ENCODE assay signal across 11 mouse cellular contexts in genomic region chr5:30919831-30920614, GRCm38 (mm10). TPM values are rescaled to one million over a fixed set of nuclear protein-coding genes. Genes with fewer than 3 reads are reported as not detected.
DNase-seq lines count a peak whose midpoint lies in the region; ATAC-seq and TF ChIP-seq lines count a peak whose summit lies in the region.
"Had no signal": no experiment of that assay in that cellular context is flagged by ENCODE, and none has a peak within 500 bp of the region (broad histone marks: within the 10 kb centered on the region; RNA-seq: fewer than 3 reads in every experiment).

No protein-coding gene starts in this region.

- DNase-seq in lung, adult 2 months = no peak
- DNase-seq in urinary bladder, adult 18-20 months (ENCODE audit: low spot score in 2 of 2) = no peak
- DNase-seq: cerebellum, adult 11 months; layer of hippocampus, adult 9-11 months had no signal

- H3K27ac ChIP-seq in forebrain, embryonic 12.5 days = peak overlapping the region; percentile 31; the same call in 1 of the 2 replicates
- no peak overlapping the region; the same call in 1 of the 2 replicates for H3K27ac ChIP-seq in forebrain, embryonic 16.5 days (ENCODE audit: low read length)
- no peak overlapping the region for H3K27ac ChIP-seq in lung, embryonic 15.5 days
- H3K27ac ChIP-seq in embryonic facial prominence, embryonic 15.5 days (replicated peaks) = peak overlapping the region; percentile 36; the same call in 1 of the 2 replicates
- no peak overlapping the region for H3K27ac ChIP-seq in neural tube, embryonic 13.5 days (replicated peaks)
- H3K27ac ChIP-seq: macrophage had no signal

- no peaks in the 10 kb centered on the region for H3K36me3 ChIP-seq in forebrain, embryonic 12.5 days (replicated peaks)
- no peaks in the 10 kb centered on the region for H3K36me3 ChIP-seq in forebrain, embryonic 16.5 days (ENCODE audit: control insufficient read depth, insufficient read depth)
- H3K36me3 ChIP-seq in lung, embryonic 15.5 days = peaks cover 39% of the 10 kb centered on the region
- H3K36me3 ChIP-seq in embryonic facial prominence, embryonic 15.5 days = peaks cover 46% of the 10 kb centered on the region
- H3K36me3 ChIP-seq in neural tube, embryonic 13.5 days = no peaks in the 10 kb centered on the region

- no peak overlapping the region for H3K4me2 ChIP-seq in forebrain, embryonic 12.5 days
- no peak overlapping the region for H3K4me2 ChIP-seq in forebrain, embryonic 16.5 days (ENCODE audit: low read length)
- H3K4me2 ChIP-seq in lung, embryonic 15.5 days = peak overlapping the region; percentile 74
- H3K4me2 ChIP-seq in embryonic facial prominence, embryonic 15.5 days (replicated peaks) = 0 out of 2 replicates have a peak overlapping the region, but pooled peaks have one; percentile 78
- H3K4me2 ChIP-seq in neural tube, embryonic 13.5 days = peak overlapping the region; percentile 84; the same call in 1 of the 2 replicates

- no peak overlapping the region for H3K4me3 ChIP-seq in forebrain, embryonic 12.5 days (replicated peaks)
- no peak overlapping the region for H3K4me3 ChIP-seq in forebrain, embryonic 16.5 days (replicated peaks; ENCODE audit: low read length)
- H3K4me3 ChIP-seq in lung, embryonic 15.5 days = no peak overlapping the region; the same call in 1 of the 2 replicates
- H3K4me3 ChIP-seq in lung, adult 2 months (replicated peaks; ENCODE audit: extremely low read depth, low read depth, low read length) = no peak overlapping the region
- H3K4me3 ChIP-seq in embryonic facial prominence, embryonic 15.5 days (replicated peaks) = 0 out of 2 replicates have a peak overlapping the region, but pooled peaks have one; percentile 6
- no peak overlapping the region for H3K4me3 ChIP-seq in neural tube, embryonic 13.5 days

- H3K27me3 ChIP-seq in forebrain, embryonic 12.5 days = no peaks in the 10 kb centered on the region
- H3K27me3 ChIP-seq in forebrain, embryonic 16.5 days (replicated peaks; ENCODE audit: control insufficient read depth, insufficient read depth, low read length) = no peaks in the 10 kb centered on the region
- no peaks in the 10 kb centered on the region for H3K27me3 ChIP-seq in lung, embryonic 15.5 days
- H3K27me3 ChIP-seq in embryonic facial prominence, embryonic 15.5 days = no peaks in the 10 kb centered on the region
- 0 out of 2 replicates have a peak, but pooled peaks cover 2% of the 10 kb centered on the region for H3K27me3 ChIP-seq in neural tube, embryonic 13.5 days

- ATAC-seq in forebrain, embryonic 12.5 days (ENCODE audit: low FRiP score) = no peak
- no peak for ATAC-seq in forebrain, embryonic 16.5 days
- no peak for ATAC-seq in lung, embryonic 15.5 days (ENCODE audit: borderline replicate concordance, extremely low read depth, low FRiP score, low TSS enrichment)
- no peak for ATAC-seq in embryonic facial prominence, embryonic 15.5 days (ENCODE audit: insufficient number of reproducible peaks, low FRiP score, low TSS enrichment, low read depth)
- ATAC-seq in neural tube, embryonic 13.5 days (ENCODE audit: low read depth) = no peak
- no peak for ATAC-seq in erythroblast, adult 5-6 weeks (replicated peaks; ENCODE audit: low FRiP score, poor library complexity, severe bottlenecking)

- H3K4me1 ChIP-seq in forebrain, embryonic 12.5 days = peaks cover 36% of the 10 kb centered on the region
- H3K4me1 ChIP-seq in forebrain, embryonic 16.5 days (replicated peaks; ENCODE audit: control insufficient read depth, insufficient read depth, low read length) = peaks cover 26% of the 10 kb centered on the region
- H3K4me1 ChIP-seq in lung, embryonic 15.5 days = peaks cover 52% of the 10 kb centered on the region
- H3K4me1 ChIP-seq in lung, adult 2 months (ENCODE audit: control insufficient read depth, insufficient read depth, low read length) = peaks cover 19% of the 10 kb centered on the region
- H3K4me1 ChIP-seq in embryonic facial prominence, embryonic 15.5 days = peaks cover 73% of the 10 kb centered on the region
- peaks cover 40% of the 10 kb centered on the region for H3K4me1 ChIP-seq in neural tube, embryonic 13.5 days (replicated peaks)

- H3K9ac ChIP-seq in forebrain, embryonic 12.5 days = no peak overlapping the region
- H3K9ac ChIP-seq in forebrain, embryonic 16.5 days (replicated peaks; ENCODE audit: low read depth, low read length) = no peak overlapping the region
- no peak overlapping the region for H3K9ac ChIP-seq in lung, embryonic 15.5 days
- H3K9ac ChIP-seq in embryonic facial prominence, embryonic 15.5 days = no peak overlapping the region
- H3K9ac ChIP-seq in neural tube, embryonic 13.5 days = no peak overlapping the region

- TF ChIP-seq CTCF in lung, adult 2 months (IDR thresholded peaks at IDR 0.05; ENCODE audit: insufficient read depth, low read length) = no peak

- TF ChIP-seq POLR2A in lung, adult 2 months (IDR thresholded peaks at IDR 0.05; ENCODE audit: borderline replicate concordance, extremely low read depth, low read depth, low read length) = no peak

- WGBS in forebrain, embryonic 12.5 days = 59% methylated on average over 11 of the region's 11 CpGs
- WGBS in forebrain, embryonic 16.5 days = 56% methylated on average over 11 of the region's 11 CpGs
- WGBS in lung, embryonic 15.5 days = 55% methylated on average over 11 of the region's 11 CpGs
- 68% methylated on average over 11 of the region's 11 CpGs for WGBS in lung, adult 2 months
- WGBS in embryonic facial prominence, embryonic 15.5 days = 64% methylated on average over 11 of the region's 11 CpGs
- 60% methylated on average over 11 of the region's 11 CpGs for WGBS in neural tube, embryonic 13.5 days

- H3K9me3 ChIP-seq in forebrain, embryonic 12.5 days = no peaks in the 10 kb centered on the region
- H3K9me3 ChIP-seq in forebrain, embryonic 16.5 days (ENCODE audit: control insufficient read depth, low read length) = no peaks in the 10 kb centered on the region
- no peaks in the 10 kb centered on the region for H3K9me3 ChIP-seq in lung, embryonic 15.5 days
- H3K9me3 ChIP-seq in embryonic facial prominence, embryonic 15.5 days (replicated peaks) = no peaks in the 10 kb centered on the region
- no peaks in the 10 kb centered on the region for H3K9me3 ChIP-seq in neural tube, embryonic 13.5 days

RNA-seq across cellular contexts. Expression of gene Khk, which starts 1.2 kb away (rescaled TPM):
- polyA plus RNA-seq in forebrain, embryonic 12.5 days (2016; fragmentation: Nextera tagmentation; extraction: Ambion mirVana) = 4.7 and 7.7 TPM in 2 replicates
- polyA plus RNA-seq in forebrain, embryonic 16.5 days (2015; fragmentation: Nextera tagmentation; extraction: Ambion mirVana) = 6.3 and 7.7 TPM in 2 replicates
- 11.8 and 14.6 TPM in 2 replicates for polyA plus RNA-seq in lung, embryonic 15.5 days (2015; fragmentation: Nextera tagmentation; extraction: Ambion mirVana)
- polyA plus RNA-seq in lung, adult 2 months (2012; rRNA removed) = 39.0 and 46.6 TPM in 2 replicates
- polyA plus RNA-seq in embryonic facial prominence, embryonic 15.5 days (2015; fragmentation: Nextera tagmentation; extraction: Ambion mirVana) = 23.8 and 25.6 TPM in 2 replicates
- 11.4 and 11.9 TPM in 2 replicates for polyA plus RNA-seq in neural tube, embryonic 13.5 days (2015; fragmentation: Nextera tagmentation; extraction: Ambion mirVana)
- total RNA-seq in erythroblast, adult 5-6 weeks (2015; ENCODE audit: low replicate concordance) = 8.1 and 14.4 TPM in 2 replicates
- total RNA-seq in erythroblast, adult 5-6 weeks (2017; ENCODE audit: low replicate concordance) = 9.2 and 12.4 TPM in 2 replicates

RNA-seq across cellular contexts. Expression of gene Emilin1, which starts 6.8 kb away (rescaled TPM):
- 39.1 and 52.4 TPM in 2 replicates for polyA plus RNA-seq in forebrain, embryonic 12.5 days (2016; fragmentation: Nextera tagmentation; extraction: Ambion mirVana)
- 13.5 and 20.5 TPM in 2 replicates for polyA plus RNA-seq in forebrain, embryonic 16.5 days (2015; fragmentation: Nextera tagmentation; extraction: Ambion mirVana)
- polyA plus RNA-seq in lung, embryonic 15.5 days (2015; fragmentation: Nextera tagmentation; extraction: Ambion mirVana) = 228 and 233 TPM in 2 replicates
- polyA plus RNA-seq in lung, adult 2 months (2012; rRNA removed) = 89.9 and 107 TPM in 2 replicates
- polyA plus RNA-seq in embryonic facial prominence, embryonic 15.5 days (2015; fragmentation: Nextera tagmentation; extraction: Ambion mirVana) = 244 and 254 TPM in 2 replicates
- 30.7 and 43.9 TPM in 2 replicates for polyA plus RNA-seq in neural tube, embryonic 13.5 days (2015; fragmentation: Nextera tagmentation; extraction: Ambion mirVana)
- 16.9 and 28.8 TPM in 2 replicates for total RNA-seq in erythroblast, adult 5-6 weeks (2015; ENCODE audit: low replicate concordance)
- total RNA-seq in erythroblast, adult 5-6 weeks (2017; ENCODE audit: low replicate concordance) = 6.5 and 8.1 TPM in 2 replicates

RNA-seq across cellular contexts. Expression of gene Ost4, which starts 12.4 kb away (rescaled TPM):
- 302 and 315 TPM in 2 replicates for polyA plus RNA-seq in forebrain, embryonic 12.5 days (2016; fragmentation: Nextera tagmentation; extraction: Ambion mirVana)
- polyA plus RNA-seq in forebrain, embryonic 16.5 days (2015; fragmentation: Nextera tagmentation; extraction: Ambion mirVana) = 216 and 217 TPM in 2 replicates
- 421 and 449 TPM in 2 replicates for polyA plus RNA-seq in lung, embryonic 15.5 days (2015; fragmentation: Nextera tagmentation; extraction: Ambion mirVana)
- polyA plus RNA-seq in lung, adult 2 months (2012; rRNA removed) = 218 and 230 TPM in 2 replicates
- polyA plus RNA-seq in embryonic facial prominence, embryonic 15.5 days (2015; fragmentation: Nextera tagmentation; extraction: Ambion mirVana) = 482 and 502 TPM in 2 replicates
- polyA plus RNA-seq in neural tube, embryonic 13.5 days (2015; fragmentation: Nextera tagmentation; extraction: Ambion mirVana) = 258 and 278 TPM in 2 replicates
- 167 and 176 TPM in 2 replicates for total RNA-seq in erythroblast, adult 5-6 weeks (2015; ENCODE audit: low replicate concordance)
- total RNA-seq in erythroblast, adult 5-6 weeks (2017; ENCODE audit: low replicate concordance) = 63.0 and 140 TPM in 2 replicates

RNA-seq across cellular contexts. Expression of gene Cgref1, which starts 25.4 kb away (rescaled TPM):
- polyA plus RNA-seq in forebrain, embryonic 12.5 days (2016; fragmentation: Nextera tagmentation; extraction: Ambion mirVana) = 6.4 and 7.3 TPM in 2 replicates
- polyA plus RNA-seq in forebrain, embryonic 16.5 days (2015; fragmentation: Nextera tagmentation; extraction: Ambion mirVana) = 15.8 and 29.0 TPM in 2 replicates
- 2.3 and 2.4 TPM in 2 replicates for polyA plus RNA-seq in lung, embryonic 15.5 days (2015; fragmentation: Nextera tagmentation; extraction: Ambion mirVana)
- 2.7 and 5.7 TPM in 2 replicates for polyA plus RNA-seq in lung, adult 2 months (2012; rRNA removed)
- 32.1 and 34.0 TPM in 2 replicates for polyA plus RNA-seq in embryonic facial prominence, embryonic 15.5 days (2015; fragmentation: Nextera tagmentation; extraction: Ambion mirVana)
- 33.7 and 38.1 TPM in 2 replicates for polyA plus RNA-seq in neural tube, embryonic 13.5 days (2015; fragmentation: Nextera tagmentation; extraction: Ambion mirVana)
- not detected in 2 replicates for total RNA-seq in erythroblast, adult 5-6 weeks (2015; ENCODE audit: low replicate concordance)
- total RNA-seq in erythroblast, adult 5-6 weeks (2017; ENCODE audit: low replicate concordance) = not detected in 2 replicates
- polyA plus RNA-seq: macrophage had no signal

RNA-seq across cellular contexts. Expression of gene Agbl5, which starts 31.5 kb away (rescaled TPM):
- 28.8 TPM in 2 replicates for polyA plus RNA-seq in forebrain, embryonic 12.5 days (2016; fragmentation: Nextera tagmentation; extraction: Ambion mirVana)
- polyA plus RNA-seq in forebrain, embryonic 16.5 days (2015; fragmentation: Nextera tagmentation; extraction: Ambion mirVana) = 22.7 and 23.3 TPM in 2 replicates
- polyA plus RNA-seq in lung, embryonic 15.5 days (2015; fragmentation: Nextera tagmentation; extraction: Ambion mirVana) = 20.4 and 21.0 TPM in 2 replicates
- polyA plus RNA-seq in lung, adult 2 months (2012; rRNA removed) = 19.2 and 20.8 TPM in 2 replicates
- polyA plus RNA-seq in embryonic facial prominence, embryonic 15.5 days (2015; fragmentation: Nextera tagmentation; extraction: Ambion mirVana) = 22.1 and 28.7 TPM in 2 replicates
- polyA plus RNA-seq in neural tube, embryonic 13.5 days (2015; fragmentation: Nextera tagmentation; extraction: Ambion mirVana) = 25.8 and 29.3 TPM in 2 replicates
- 4.8 TPM in 1 of 2 replicates, not detected in the other for total RNA-seq in erythroblast, adult 5-6 weeks (2015; ENCODE audit: low replicate concordance)
- 1.9 and 2.0 TPM in 2 replicates for total RNA-seq in erythroblast, adult 5-6 weeks (2017; ENCODE audit: low replicate concordance)

Comparison
In these comparisons a context has a peak if more than half of its experiments do, and no peak if none do; other contexts are left out.
1. H3K27ac ChIP-seq: peak in forebrain, embryonic 12.5 days (single experiment) and embryonic facial prominence, embryonic 15.5 days (single experiment); none in forebrain, embryonic 16.5 days (single experiment), lung, embryonic 15.5 days (single experiment) and neural tube, embryonic 13.5 days (single experiment).
2. H3K4me2 ChIP-seq: peak in lung, embryonic 15.5 days (single experiment), embryonic facial prominence, embryonic 15.5 days (single experiment) and neural tube, embryonic 13.5 days (single experiment); none in forebrain, embryonic 12.5 days (single experiment) and forebrain, embryonic 16.5 days (single experiment).